Mouse (Mus musculus) cortical plate, adult 2 months (tissue): Measurements from ENCODE around the gene Nkx1-1. TPM values are rescaled to one million over a fixed set of nuclear protein-coding genes. Genes with fewer than 3 reads are reported as not detected.

Experiments used
- H3K27ac ChIP-seq: fragments of 200-500 bp; 2 replicates; pipeline ENCODE4 v1.5.1; 2012; ENCODE audit warnings: low read length, control low read depth, inconsistent platforms; ENCODE audit not compliant: insufficient read depth
- H3K4me1 ChIP-seq: fragments of 200-500 bp; 2 replicates; pipeline ENCODE4 v1.6.1; 2011; ENCODE audit warnings: low read length; ENCODE audit not compliant: control insufficient read depth, insufficient read depth
- H3K4me3 ChIP-seq: fragments of 200-500 bp; 2 replicates; pipeline ENCODE4 v1.5.1; 2011; ENCODE audit warnings: mild to moderate bottlenecking, low read length, control low read depth; ENCODE audit not compliant: insufficient read depth
- CTCF ChIP-seq: fragments of 200-500 bp; IDR thresholded peaks from 2 replicates; pipeline ENCODE4 v1.5.1; 2011; ENCODE audit warnings: mild to moderate bottlenecking, control low read depth, low read length; ENCODE audit not compliant: insufficient read depth; ENCODE audit errors: extremely low read depth
- POLR2A ChIP-seq: fragments of 200-500 bp; IDR thresholded peaks from 2 replicates; pipeline ENCODE4 v1.6.1; 2011; ENCODE audit warnings: mild to moderate bottlenecking, low read length, control low read depth; ENCODE audit not compliant: insufficient read depth; ENCODE audit errors: extremely low read depth
- polyA plus RNA-seq: library from polyadenylated mRNA; depleted of rRNA; stranded (reverse); fragments of >200 nt; gene quantifications from 2 replicates; pipeline ENCODE4 v1.2.3, GENCODE M21; 2012

The Nkx1-1 gene
- polyA plus RNA-seq, 1 experiment: not detected

DNA sequence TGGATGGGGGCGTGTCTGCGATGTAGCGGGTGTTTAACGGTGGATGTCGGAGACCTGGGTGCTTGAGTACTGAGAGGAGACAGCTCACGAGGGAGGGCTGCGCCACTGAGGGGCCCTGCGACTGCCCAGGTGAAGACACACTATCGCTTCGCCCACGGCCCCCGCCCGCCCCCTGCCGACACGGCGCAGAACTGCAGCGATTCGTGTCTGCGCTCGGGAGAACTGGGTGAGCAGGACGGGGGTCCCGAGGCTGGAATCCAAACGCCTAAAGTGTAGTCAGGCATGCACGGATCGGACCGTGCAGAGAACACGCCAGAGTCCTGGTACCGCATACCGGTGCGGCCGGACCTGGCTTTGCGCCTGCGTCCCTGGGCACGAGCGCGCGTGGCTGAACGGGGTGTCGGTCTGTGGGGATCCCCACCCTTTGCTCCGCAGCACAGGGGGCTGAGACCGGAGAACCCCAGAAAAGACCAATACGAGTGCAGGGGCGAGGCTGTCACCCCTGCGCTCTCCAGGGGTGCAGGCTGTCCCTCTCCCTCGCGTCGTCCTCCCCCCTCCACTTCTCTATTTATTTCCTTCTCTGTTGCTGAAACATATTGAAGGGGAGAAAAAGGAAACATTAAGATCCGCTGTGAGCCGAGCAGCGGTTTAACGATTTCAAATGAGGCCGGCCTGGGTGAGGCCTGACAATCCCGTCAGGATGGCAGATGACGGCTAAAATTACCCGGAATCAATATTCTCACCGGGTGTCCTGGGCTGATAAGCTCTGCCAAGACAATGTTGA lies 9.3 kb upstream of the Nkx1-1 start:
- peak overlapping the region; percentile 71 for H3K4me3 ChIP-seq

DNA sequence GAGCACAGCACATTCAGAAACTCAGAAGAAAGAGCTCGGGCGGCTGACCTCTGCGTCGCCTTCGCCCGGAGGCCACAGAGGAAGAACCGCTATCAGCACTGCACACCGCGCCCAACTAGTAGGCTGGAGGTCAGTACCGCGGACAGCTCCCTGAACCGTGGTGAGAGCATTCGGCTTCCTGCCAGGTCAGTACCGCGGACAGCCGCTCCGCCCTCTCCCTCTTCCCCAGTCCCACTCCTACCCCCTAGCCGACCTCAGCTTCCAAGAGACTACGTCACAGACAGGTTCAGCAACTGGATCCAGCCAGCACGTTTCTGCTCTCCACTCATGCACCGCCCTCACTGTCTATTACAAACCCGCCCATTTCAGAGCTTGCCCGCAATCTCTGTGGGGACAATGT lies 4.4 kb upstream of the Nkx1-1 start:
- no peak overlapping the region for H3K4me3 ChIP-seq
- no peak for TF ChIP-seq CTCF
- no peak for TF ChIP-seq POLR2A
- H3K27ac ChIP-seq: no peak overlapping the region
- no peaks in the 10 kb centered on the region for H3K4me1 ChIP-seq

More for the DNA sequence above, 9.3 kb upstream of the Nkx1-1 start:
- no peak overlapping the region for H3K27ac ChIP-seq
- H3K4me1 ChIP-seq: no peaks in the 10 kb centered on the region
- TF ChIP-seq CTCF (peak; percentile 53), POLR2A (no peak)

DNA sequence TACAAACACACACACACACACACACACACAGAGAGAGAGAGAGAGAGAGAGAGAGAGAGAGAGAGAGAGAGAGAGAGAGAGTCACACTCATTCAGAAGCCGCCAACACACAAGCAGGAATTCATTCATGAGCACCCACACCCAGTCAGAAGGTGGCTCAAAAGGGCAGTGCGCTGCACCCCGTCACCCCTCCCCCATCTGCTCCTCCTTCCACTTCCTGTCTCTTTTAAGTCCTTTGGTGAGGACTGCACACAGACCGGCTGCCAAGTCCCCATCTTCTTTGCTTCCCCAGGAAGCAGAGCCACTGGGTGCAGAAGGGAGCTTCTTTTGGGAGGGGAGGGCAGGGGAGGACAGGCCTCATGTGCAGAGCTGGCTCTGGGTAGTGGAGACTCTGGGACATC lies 2.2 kb upstream of the Nkx1-1 start:
- H3K4me3 ChIP-seq: no peak overlapping the region
- no peaks in the 10 kb centered on the region for H3K4me1 ChIP-seq
- TF ChIP-seq POLR2A: no peak
- TF ChIP-seq CTCF: no peak
- no peak overlapping the region for H3K27ac ChIP-seq

DNA sequence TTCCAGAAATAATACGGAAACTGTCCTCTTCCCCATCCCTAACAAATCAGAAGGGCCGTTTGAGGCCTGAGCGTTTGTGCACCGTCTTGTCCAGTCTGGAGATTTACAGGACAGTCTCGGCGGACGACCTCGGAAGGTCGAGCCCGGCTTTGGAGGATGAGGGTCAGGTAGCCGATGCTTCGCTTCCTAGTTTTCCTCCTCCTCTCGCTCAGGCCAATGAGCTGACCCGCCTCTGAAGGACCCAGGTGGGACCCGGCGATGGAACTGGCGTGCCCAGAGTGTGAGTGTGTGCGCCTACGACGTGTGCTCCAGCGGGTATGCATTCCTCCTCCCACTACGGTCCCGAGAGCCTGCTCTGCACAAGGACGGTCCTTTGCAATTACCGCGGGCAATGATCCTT lies 1.4 kb upstream of the Nkx1-1 start:
- no peak overlapping the region for H3K4me3 ChIP-seq
- H3K27ac ChIP-seq: no peak overlapping the region
- no peaks in the 10 kb centered on the region for H3K4me1 ChIP-seq
- no peak for TF ChIP-seq POLR2A
- TF ChIP-seq CTCF: no peak

DNA sequence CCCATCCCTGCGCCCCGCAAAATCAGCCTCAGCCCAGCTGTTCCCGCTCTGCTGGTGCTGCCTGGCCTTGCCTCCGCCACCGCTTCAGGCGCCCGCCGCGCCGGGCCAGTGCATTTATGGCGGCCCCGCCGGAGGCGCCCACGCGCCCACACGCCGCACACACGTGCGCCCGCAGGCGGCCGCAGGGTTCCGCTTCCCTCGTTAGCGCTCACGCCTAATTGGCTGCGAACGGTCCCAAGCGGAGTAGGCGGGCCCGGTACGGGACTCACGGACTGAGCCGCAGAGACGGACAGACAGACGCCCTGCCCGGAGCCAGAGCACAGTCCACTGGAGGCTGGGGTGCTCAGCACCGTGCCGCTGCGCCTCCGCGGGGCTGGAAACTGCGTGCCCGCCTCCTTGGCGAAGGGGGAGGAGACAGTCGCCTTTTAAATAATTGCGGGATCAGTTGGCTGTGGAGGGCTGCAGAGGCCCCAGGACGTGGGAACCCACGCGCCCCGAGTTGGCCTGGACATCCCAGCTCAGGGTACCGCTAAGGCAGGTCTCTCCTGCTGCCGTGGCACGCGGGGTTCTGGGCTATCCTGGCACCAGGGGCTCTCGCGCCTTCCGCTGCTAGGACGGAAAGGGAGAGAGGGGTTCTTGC lies 485 bp upstream of the Nkx1-1 start:
- Histone ChIP-seq H3K4me1 (no peaks in the 10 kb centered on the region), H3K27ac (no peak overlapping the region), H3K4me3 (no peak overlapping the region)
- TF ChIP-seq CTCF (no peak), POLR2A (no peak)

DNA sequence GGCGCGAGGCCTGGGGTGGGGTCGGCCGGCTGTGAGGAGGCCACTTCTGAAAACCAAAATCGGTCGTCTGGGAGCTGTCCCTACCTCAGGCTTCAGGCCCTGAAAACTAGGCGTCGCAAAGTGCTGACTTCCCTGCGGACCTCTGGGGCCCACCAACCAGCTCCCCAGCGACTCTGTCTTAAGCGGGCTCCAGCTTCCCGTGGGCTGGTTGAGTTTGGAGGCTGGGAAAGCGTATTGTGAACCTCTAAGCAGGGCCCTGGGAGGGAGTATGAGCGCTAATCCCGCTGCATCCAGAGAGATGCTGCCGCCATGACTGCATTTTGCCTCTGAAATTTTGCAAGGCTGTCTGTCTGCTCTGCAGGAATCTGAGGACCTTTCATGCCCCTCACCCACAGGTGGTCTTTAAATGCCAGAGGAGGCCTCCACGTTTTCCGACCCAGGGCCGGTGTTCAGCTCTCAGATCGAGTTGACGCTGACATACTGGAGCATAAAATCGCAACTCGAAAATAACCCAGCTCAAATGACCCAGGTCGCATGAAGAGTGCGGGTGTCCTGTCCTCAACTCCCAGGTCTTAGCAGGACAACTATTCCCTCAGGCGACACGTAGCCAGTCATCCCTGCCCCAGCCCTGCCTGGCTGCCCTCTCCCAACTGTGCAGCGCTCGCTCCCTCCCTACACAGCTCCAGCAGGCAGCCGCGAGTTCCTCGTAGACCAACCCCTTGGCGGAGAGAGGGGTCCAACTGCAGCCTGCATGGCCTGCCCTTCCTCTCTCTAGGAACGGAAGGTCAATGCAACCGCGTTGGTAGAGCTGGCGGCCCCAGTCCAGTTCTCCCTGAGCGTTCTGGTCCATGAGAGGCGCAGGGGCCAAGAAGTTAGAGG lies 1.5 kb downstream of the Nkx1-1 start:
- H3K27ac ChIP-seq: no peak overlapping the region
- no peak overlapping the region for H3K4me3 ChIP-seq
- H3K4me1 ChIP-seq: no peaks in the 10 kb centered on the region

DNA sequence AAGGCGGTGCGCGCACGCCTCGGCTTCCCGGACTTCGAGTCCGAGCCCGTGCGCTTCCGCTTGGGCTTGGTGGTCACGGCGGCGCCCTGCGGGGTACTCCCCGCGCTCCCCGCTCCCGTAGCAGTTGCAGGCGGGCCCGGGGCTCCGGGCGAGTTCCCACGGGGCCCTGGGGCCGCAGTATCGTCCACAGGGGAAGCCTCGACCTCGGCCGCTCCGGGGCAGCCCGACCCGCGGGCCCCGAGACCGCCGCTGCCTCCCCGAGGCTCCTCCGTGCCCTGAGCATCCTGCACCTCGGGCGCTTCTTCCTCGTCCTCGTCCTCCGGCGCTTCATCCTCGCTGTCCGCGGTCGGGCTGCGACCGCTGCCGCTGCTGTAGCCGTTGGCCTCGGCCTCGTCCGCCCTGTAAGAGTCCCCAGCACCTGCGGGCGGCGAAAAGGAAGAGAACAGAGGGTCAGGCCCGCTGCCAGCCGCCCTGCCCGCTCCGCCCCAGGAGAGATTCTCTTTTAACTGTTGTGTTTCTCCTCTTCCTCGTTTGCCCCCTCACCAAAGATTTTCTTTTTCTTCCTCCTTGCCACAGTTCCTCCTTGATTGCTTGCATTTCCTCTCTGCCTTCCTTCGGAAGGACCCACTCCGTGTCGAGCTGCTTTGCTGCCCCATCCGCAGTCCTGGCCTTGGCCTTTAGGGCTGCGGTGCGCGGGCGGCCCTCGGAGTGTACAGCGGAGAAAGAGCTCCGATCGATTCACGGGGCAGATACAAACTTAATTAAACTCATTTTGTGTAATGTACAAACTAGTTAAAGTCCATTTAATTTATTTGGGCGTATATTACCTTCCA lies 2.4 kb downstream of the Nkx1-1 start:
- Histone ChIP-seq H3K27ac (no peak overlapping the region), H3K4me1 (no peaks in the 10 kb centered on the region), H3K4me3 (no peak overlapping the region)
- TF ChIP-seq POLR2A: no peak
- TF ChIP-seq CTCF: no peak

More for the DNA sequence above, 1.5 kb downstream of the Nkx1-1 start:
- TF ChIP-seq POLR2A (no peak), CTCF (no peak)

DNA sequence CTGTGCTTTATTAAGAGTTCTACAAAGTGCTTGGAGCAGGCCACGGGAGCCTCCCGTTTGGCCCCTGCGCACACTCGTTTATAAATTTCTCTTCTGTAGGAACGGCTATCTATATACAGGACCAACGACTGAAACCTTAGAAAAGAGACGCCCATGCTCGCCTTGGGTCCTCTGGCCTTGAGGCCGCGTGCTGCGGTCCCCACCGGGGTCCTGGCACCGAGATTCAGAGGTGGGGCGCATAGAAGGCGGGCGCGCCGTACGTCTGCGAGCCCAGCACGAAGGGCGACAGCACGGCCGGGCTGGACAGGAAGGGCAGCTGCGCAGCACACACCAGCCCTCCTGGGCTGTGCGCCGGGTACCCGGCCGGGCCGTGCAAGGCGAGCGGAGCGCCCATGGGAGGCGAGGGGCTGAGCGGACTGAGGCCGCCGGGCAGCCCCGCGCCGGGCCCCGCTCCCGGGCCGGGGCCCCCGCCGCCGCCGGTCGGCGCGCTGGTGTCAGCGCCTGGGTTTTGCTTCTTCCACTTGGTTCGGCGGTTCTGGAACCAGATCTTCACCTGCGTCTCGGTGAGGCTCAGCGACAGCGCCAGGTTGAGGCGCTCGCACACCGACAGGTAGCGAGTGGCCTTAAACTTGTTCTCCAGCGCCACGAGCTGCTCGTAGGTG lies 3.1 kb downstream of the Nkx1-1 start:
- Histone ChIP-seq H3K4me3 (no peak overlapping the region), H3K27ac (no peak overlapping the region), H3K4me1 (no peaks in the 10 kb centered on the region)
- no peak for TF ChIP-seq POLR2A
- TF ChIP-seq CTCF: no peak

DNA sequence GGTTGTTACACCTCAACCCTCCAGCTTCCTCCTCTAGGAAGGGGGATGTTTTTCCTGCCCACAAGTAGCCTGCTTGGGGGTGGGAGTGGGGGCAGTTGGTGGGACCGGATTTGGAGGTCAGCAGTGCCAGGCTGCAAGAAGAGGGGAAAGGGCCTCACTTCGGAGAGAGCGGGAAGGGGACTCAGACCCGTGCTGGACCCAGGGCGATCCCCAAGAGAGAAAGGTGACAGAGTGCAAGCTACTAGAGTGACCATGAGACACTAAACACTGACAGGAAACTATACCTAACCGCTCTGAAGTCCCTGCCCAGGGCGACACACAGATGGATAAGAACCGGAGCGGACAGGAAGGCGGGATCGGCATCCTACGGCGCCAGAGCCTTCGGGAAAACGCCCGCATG lies 3.7 kb downstream of the Nkx1-1 start:
- no peak for TF ChIP-seq POLR2A
- no peak for TF ChIP-seq CTCF
- Histone ChIP-seq H3K4me3 (no peak overlapping the region), H3K27ac (no peak overlapping the region), H3K4me1 (no peaks in the 10 kb centered on the region)
